Mouse (Mus musculus) c-Kit-negative CD71-positive TER-119-positive erythroid progenitor cells, embryonic 14.5 days (primary cell): ENCODE measurements around the gene Focad.

Experiments used
- DNase-seq: peaks from one replicate; pipeline ENCODE4 v3.0.0-alpha.2; 2013; ENCODE audit warnings: low read depth, low spot score

Focad gene

DNA sequence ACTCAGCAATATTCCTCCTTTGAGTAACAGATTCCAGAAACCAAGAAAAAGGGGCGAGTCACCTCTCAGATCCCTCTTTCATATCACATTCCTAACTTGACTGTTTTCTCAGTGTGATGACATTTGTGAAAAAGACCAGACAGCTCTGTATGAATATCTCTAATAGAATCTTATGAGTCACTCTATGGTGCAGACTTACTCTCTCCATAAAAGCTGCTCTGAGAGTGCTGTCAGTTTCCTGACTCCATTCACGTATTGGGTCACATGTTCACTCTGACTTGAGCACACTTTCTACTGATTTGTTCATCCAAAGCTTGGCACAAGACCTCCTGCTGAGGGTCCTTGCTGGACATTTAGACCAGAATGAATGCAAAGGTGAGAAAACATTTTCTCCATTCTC is 354.5 kb downstream of the Focad start:
- no peak for DNase-seq

DNA sequence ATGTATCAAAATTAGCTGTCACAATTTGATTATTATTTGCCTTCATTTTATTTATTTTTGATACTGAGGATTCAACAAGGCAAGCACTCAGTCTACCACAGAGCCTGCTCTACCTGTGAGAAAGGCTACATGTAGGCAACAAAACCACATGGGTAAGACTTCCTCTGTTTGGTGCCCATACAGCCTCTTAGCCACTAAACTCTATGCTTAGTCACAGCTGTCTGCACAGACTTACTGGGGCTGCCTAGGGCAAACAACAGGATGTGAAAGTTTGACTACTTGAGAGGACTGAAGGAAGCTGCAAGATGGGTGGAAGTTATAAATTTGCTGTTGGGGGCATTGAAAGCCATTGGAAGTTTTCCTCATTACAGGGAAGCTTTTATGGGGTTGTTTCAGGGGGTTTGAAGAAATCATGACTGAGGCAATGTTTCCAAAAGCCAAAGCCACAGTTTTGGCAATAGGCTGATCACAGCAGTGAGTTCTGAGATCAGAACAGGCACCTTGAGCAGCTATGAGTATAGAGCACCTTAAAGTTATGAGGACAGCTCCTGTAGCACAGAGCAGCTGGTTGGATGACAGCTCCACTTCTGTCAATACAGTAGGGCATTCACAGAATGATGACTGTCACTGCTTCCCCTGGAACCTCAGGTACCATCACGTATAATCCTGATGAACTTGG is 355.8 kb downstream of the Focad start:
- no peak for DNase-seq

DNA sequence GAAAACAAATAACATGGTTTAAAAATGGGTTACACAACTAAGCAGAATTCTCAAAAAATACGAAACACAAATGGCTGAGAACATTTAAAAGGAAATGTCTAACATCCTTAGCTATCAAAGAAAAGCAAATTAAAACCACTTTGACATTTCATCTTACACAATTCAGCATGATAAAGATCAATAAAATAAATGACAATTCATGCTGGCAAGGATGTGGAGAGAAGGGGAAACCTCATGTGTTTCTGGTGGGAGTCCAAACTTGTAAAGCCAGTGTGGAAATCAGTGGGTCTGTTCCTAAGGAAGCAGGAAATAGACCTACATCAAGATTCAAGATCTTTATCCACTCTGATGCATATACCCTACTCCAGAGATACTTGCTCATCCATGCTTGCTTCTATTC is 363.7 kb downstream of the Focad start:
- no peak for DNase-seq

DNA sequence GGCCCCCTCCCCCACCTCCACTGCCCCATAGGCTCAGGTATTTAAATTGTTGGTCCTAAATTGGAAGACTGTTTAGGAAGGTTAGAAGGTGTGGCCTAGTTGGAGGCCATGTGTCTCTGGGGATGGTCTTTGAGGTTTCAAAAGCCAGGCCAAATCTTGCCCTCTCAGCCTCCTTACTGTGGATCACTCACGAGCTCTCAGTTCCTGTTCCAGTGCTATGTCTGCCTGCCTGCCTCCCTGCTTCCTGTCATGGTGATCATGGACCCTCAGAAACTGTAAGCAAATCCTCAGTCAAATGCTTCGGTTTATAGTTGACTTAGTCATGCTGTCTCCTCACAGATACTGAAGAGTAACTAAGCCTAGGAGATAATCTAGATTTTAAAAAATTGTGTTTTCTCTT is 364.2 kb downstream of the Focad start:
- DNase-seq, result no peak
